Mouse (Mus musculus): ENCODE results near the gene Kif26a. TPM values are rescaled to one million over a fixed set of nuclear protein-coding genes. Genes with fewer than 3 reads are reported as not detected.

The Kif26a gene
- total RNA-seq, 2 experiments from 2014 or later: 6.9 to 7.1 TPM

GRCm38 (mm10) chr12:112129300-112129856 lies 16.6 kb upstream of the Kif26a start:
- DNase-seq (ENCODE audit: low spot score in 2 of 2): no peak

GRCm38 (mm10) chr12:112130161-112130860 lies 15.7 kb upstream of the Kif26a start:
- DNase-seq (ENCODE audit: low spot score in 2 of 2): peak; percentile 58

GRCm38 (mm10) chr12:112130957-112131356 lies 15.1 kb upstream of the Kif26a start:
- no peak for DNase-seq (ENCODE audit: low spot score in 2 of 2)

- DNase-seq (ENCODE audit: low spot score in 2 of 2): peak in 1 of 2 experiments; percentile 54
Measured at GRCm38 (mm10) chr12:112140231-112140630, 5.8 kb upstream of the Kif26a start.

- DNase-seq (ENCODE audit: low spot score in 2 of 2): no peak
Measured at GRCm38 (mm10) chr12:112140745-112141144, 5.3 kb upstream of the Kif26a start.

GRCm38 (mm10) chr12:112141300-112141699 lies 4.7 kb upstream of the Kif26a start:
- DNase-seq (ENCODE audit: low spot score in 2 of 2): peak; percentile 46 to 51

GRCm38 (mm10) chr12:112143116-112143832 lies 2.7 kb upstream of the Kif26a start:
- DNase-seq (ENCODE audit: low spot score in 2 of 2): no peak

GRCm38 (mm10) chr12:112143833-112144201 lies 2.2 kb upstream of the Kif26a start:
- DNase-seq (ENCODE audit: low spot score in 2 of 2): no peak

- DNase-seq (ENCODE audit: low spot score in 2 of 2): no peak
Measured at GRCm38 (mm10) chr12:112144377-112145115, 1.5 kb upstream of the Kif26a start.

- DNase-seq (ENCODE audit: low spot score in 2 of 2): peak; percentile 89 to 91
Measured at GRCm38 (mm10) chr12:112145211-112145874, 665 bp upstream of the Kif26a start.

- no peak for DNase-seq (ENCODE audit: low spot score in 2 of 2)
Measured at GRCm38 (mm10) chr12:112147365-112147764, 1.4 kb downstream of the Kif26a start.

- DNase-seq (ENCODE audit: low spot score in 2 of 2): no peak
Measured at GRCm38 (mm10) chr12:112150011-112150410, 4.0 kb downstream of the Kif26a start.

GRCm38 (mm10) chr12:112151244-112151979 lies 5.4 kb downstream of the Kif26a start:
- DNase-seq (ENCODE audit: low spot score in 2 of 2): peak; percentile 49

GRCm38 (mm10) chr12:112151980-112152362 lies 6.0 kb downstream of the Kif26a start:
- no peak for DNase-seq (ENCODE audit: low spot score in 2 of 2)

- DNase-seq (ENCODE audit: low spot score in 2 of 2): no peak
Measured at GRCm38 (mm10) chr12:112153597-112153996, 7.6 kb downstream of the Kif26a start.

- DNase-seq (ENCODE audit: low spot score in 2 of 2): no peak
Measured at GRCm38 (mm10) chr12:112154476-112154875, 8.5 kb downstream of the Kif26a start.

GRCm38 (mm10) chr12:112155218-112156051 lies 9.4 kb downstream of the Kif26a start:
- peak in 1 of 2 experiments; percentile 63 for DNase-seq (ENCODE audit: low spot score in 2 of 2)

GRCm38 (mm10) chr12:112156804-112157203 lies 10.8 kb downstream of the Kif26a start:
- DNase-seq (ENCODE audit: low spot score in 2 of 2): no peak

GRCm38 (mm10) chr12:112158246-112158645 lies 12.2 kb downstream of the Kif26a start:
- no peak for DNase-seq (ENCODE audit: low spot score in 2 of 2)
